Mouse (Mus musculus) forelimb bud, embryonic 11.5 days (tissue): ENCODE measurements at regions not wholly inside any gene's neighbourhood (a gene's known extent, or its start where the extent isn't known, plus 50 kb on each side); places are given as distances from the start of the nearest gene placed in this dataset.

Experiments
- DNase-seq: peaks from one replicate; pipeline ENCODE4 v3.0.0-alpha.2; 2012; ENCODE audit warnings: low read depth, low spot score

GRCm38 (mm10) chr14:102925769-102926443 lies 56.5 kb downstream of the Kctd12 start:
- no peak for DNase-seq

GRCm38 (mm10) chr14:102924674-102925073 lies 57.8 kb downstream of the Kctd12 start:
- no peak for DNase-seq

- DNase-seq: no peak
Measured at GRCm38 (mm10) chr14:102922496-102922993, 59.9 kb downstream of the Kctd12 start.

- no peak for DNase-seq
Measured at GRCm38 (mm10) chr14:102920415-102920814, 62.0 kb downstream of the Kctd12 start.

- DNase-seq: no peak
Measured at GRCm38 (mm10) chr14:102919261-102919801, 63.1 kb downstream of the Kctd12 start.

GRCm38 (mm10) chr14:102917929-102918328 lies 64.5 kb downstream of the Kctd12 start:
- no peak for DNase-seq

- DNase-seq: no peak
Measured at GRCm38 (mm10) chr14:102915918-102916317, 66.5 kb downstream of the Kctd12 start.

GRCm38 (mm10) chr14:102911582-102911981 lies 70.9 kb downstream of the Kctd12 start:
- no peak for DNase-seq

DNA sequence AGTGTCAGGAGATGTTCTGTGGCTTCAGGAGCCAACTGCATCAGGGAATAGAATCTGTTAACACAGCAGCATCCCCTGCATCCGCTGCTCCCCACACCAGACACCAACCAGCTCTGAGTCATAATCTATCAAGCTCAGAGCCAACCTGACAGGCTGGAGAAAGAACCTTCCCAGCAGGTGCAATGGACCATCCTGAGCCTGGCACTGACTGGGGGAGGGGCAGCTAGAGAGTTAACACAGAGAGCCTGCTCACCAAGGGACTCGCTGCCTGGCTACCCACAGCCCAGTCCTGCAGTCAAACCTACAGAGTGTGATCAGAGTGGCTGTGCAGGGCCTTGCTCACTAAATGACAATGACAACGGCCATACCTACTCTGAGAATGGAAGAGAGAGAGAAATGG lies 73.4 kb downstream of the Kctd12 start:
- DNase-seq: no peak

GRCm38 (mm10) chr14:102907411-102908103 lies 74.9 kb downstream of the Kctd12 start:
- DNase-seq: no peak

DNA sequence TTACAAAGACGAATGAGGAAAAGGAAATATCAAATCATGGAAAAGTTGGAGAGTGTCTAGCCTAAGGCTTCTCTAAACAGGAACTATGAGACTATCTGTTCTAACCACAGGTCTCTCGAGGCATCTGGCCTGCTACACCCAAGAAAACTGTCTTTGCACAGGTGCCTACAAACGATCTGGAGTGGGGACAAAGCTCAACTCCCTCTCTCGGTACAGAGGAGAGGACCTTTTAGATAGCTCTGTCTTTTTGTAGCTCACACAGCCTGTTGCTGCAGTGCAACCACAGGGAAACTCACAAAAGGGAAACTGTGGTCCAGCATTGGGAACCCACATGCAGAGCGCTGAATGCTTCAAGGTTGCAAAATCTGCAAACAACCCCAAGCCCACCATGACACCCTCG lies 75.6 kb downstream of the Kctd12 start:
- DNase-seq: no peak

DNA sequence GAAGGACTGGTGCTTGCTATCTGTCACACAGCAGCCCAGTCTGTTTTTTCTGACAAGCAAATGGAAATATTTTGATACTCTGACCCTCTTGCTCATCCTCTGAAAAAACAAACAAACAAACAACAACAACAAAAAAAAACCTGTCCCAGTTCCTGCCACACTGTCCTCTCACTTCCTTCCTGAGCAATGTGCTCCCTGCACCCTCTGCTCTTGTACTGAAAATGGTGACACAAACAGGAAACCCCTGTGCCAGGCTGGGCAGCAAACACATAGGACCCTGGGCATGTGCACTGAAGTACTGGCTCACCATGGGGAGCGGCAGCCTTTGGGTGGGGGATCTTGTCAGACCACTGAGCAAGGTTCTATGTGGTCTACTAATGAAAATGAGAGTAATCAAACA lies 76.2 kb downstream of the Kctd12 start:
- no peak for DNase-seq

DNA sequence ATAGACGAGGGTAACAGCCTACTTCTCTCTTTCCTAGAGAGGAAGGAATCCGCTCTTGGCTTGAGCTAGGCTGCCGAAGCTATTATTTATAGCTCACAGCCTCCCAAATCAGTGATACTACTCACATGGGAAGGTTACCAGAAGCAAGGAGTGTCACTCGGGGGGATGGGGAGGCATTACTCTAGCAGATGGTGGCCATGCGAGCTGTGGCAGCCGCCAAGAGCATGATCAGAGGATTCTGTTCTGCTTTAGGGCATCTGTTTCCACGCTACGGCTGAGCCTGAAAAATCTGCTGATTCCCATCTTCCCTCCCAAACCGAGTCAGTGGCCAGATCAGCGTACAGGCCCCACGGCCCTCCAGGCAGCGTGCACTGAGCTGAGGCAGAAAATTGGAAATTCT lies 79.5 kb downstream of the Kctd12 start:
- no peak for DNase-seq

GRCm38 (mm10) chr14:102902236-102902635 lies 80.2 kb downstream of the Kctd12 start:
- DNase-seq: no peak

DNA sequence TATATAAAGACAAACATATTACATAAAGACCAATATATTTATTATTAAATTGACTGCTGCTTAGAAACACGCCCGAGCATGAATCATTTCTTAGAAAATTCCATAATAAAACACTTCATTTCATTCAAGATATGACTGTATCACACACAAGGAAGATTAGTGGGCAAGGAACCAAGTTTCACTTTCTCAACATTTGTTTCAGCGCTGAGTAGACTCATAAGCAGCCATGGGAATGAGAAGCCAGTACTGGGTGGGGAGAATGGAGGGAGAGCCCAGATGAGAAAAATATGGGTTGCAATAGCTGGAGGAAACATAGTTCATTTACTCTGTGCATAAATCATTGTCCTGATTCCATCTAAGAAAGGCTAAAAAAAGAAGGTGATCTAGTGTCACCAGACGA lies 84.0 kb downstream of the Kctd12 start:
- no peak for DNase-seq

DNA sequence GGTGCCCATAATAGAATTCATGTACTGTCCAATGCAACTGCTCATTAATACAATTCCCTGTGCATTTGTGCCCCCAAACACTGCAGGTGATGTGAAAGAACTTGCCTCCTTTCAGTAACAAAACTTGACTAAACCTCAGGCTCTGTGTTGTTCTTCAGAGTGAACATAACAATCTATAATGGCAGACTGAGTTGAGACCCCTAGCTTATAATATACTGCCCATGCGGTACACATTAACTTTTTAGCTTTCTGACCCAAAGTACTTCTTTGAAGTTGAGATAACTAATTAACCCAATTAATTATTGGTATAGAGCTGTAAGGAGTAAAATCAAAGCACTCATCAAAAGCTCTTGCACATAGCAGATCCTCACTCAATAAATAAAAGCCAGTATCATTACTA lies 85.4 kb downstream of the Kctd12 start:
- no peak for DNase-seq

- no peak for DNase-seq
Measured at GRCm38 (mm10) chr14:102896527-102896926, 85.9 kb downstream of the Kctd12 start.

- DNase-seq: no peak
Measured at GRCm38 (mm10) chr14:102893241-102893640, 89.2 kb downstream of the Kctd12 start.

DNA sequence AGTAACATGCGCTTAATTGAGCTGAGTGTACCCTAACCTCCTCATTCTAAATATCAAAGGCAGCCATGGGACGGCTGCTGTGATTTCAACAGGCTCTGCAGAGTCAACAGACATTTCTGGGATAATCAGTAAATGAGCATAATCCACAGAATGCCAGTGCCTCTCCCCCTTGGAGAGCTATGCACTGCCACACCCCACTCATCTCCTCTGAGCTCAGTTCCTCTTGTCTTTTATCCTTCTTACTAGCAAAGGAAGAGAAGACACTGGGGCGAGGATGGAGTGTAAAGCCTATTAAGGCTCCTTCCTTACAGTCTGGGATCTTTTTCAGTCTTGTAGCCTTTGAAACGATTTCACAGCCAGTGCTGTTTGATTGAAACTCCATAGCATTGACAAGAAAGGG lies 90.9 kb downstream of the Kctd12 start:
- no peak for DNase-seq

- no peak for DNase-seq
Measured at GRCm38 (mm10) chr14:102885240-102885598, 97.2 kb downstream of the Kctd12 start.

GRCm38 (mm10) chr14:102884539-102885239 lies 97.7 kb downstream of the Kctd12 start:
- no peak for DNase-seq

- DNase-seq: no peak
Measured at GRCm38 (mm10) chr14:102883344-102884122, 98.9 kb downstream of the Kctd12 start.
